14 mouse cellular contexts compared by ENCODE assay signal in genomic region chrX:75402668-75403067, GRCm38 (mm10). TPM values are rescaled to one million over a fixed set of nuclear protein-coding genes. Genes with fewer than 3 reads are reported as not detected.
DNase-seq lines count a peak whose midpoint lies in the region; ATAC-seq lines count a peak whose summit lies in the region.
"Had no signal": no experiment of that assay in that cellular context is flagged by ENCODE, and none has a peak within 500 bp of the region (broad histone marks: within the 10 kb centered on the region; RNA-seq: fewer than 3 reads in every experiment).

No protein-coding gene starts in this region.

- H3K27ac ChIP-seq in liver, embryonic 13.5 days = peak overlapping the region; percentile 75
- H3K27ac ChIP-seq: embryonic facial prominence, embryonic 10.5 days; hindbrain, embryonic 10.5 days had no signal

- no peak overlapping the region for H3K9ac ChIP-seq in liver, embryonic 13.5 days

- 22% methylated on average over 2 of the region's 2 CpGs for WGBS in liver, embryonic 13.5 days (ENCODE audit: insufficient replicate concordance)

- H3K4me1 ChIP-seq in liver, embryonic 13.5 days (replicated peaks) = peaks cover 20% of the 10 kb centered on the region
- H3K4me1 ChIP-seq: embryonic facial prominence, embryonic 10.5 days; hindbrain, embryonic 10.5 days had no signal

- H3K4me2 ChIP-seq in liver, embryonic 13.5 days = peak overlapping the region; percentile 5; the same call in 1 of the 2 replicates
- H3K4me2 ChIP-seq: midbrain, embryonic 11.5 days had no signal

- H3K9me3 ChIP-seq in liver, embryonic 13.5 days (replicated peaks) = no peaks in the 10 kb centered on the region
- H3K9me3 ChIP-seq: embryonic facial prominence, embryonic 10.5 days; hindbrain, embryonic 10.5 days had no signal

- no peaks in the 10 kb centered on the region; the same call in 1 of the 2 replicates for H3K36me3 ChIP-seq in liver, embryonic 13.5 days

- H3K4me3 ChIP-seq in liver, embryonic 13.5 days (replicated peaks) = no peak overlapping the region
- H3K4me3 ChIP-seq: embryonic facial prominence, embryonic 10.5 days; hindbrain, embryonic 10.5 days had no signal

- ATAC-seq in erythroblast, adult 5-6 weeks (replicated peaks; ENCODE audit: low FRiP score, poor library complexity, severe bottlenecking) = peak; percentile 99
- ATAC-seq in liver, embryonic 13.5 days (ENCODE audit: low read depth) = peak; percentile 94
- ATAC-seq in megakaryocyte-erythroid progenitor cell, adult 5-6 weeks (replicated peaks; ENCODE audit: low FRiP score, low TSS enrichment, poor library complexity, severe bottlenecking) = peak; percentile 86

- H3K27me3 ChIP-seq in liver, embryonic 13.5 days = no peaks in the 10 kb centered on the region
- H3K27me3 ChIP-seq: CH12.LX had no signal

- peak; percentile 6 to 52 for DNase-seq in kidney, postnatal 36 days
- DNase-seq in kidney, postnatal 14 days = no peak
- DNase-seq in liver, embryonic 13.5 days = peak; percentile 40
- DNase-seq in cerebellum, adult 8-10 months = no peak
- DNase-seq in Muller cell, postnatal 12 days (ENCODE audit: inconsistent ontology term) = no peak
- DNase-seq: cerebellum, postnatal 14 days; right cerebral cortex, postnatal 14 days; thymus, adult 18-20 months had no signal

RNA-seq across cellular contexts. Expression of gene Cmc4, which starts 13.7 kb away (rescaled TPM):
- total RNA-seq in erythroblast, adult 5-6 weeks (2015; ENCODE audit: low replicate concordance) = 172 and 187 TPM in 2 replicates
- 78.7 and 97.6 TPM in 2 replicates for total RNA-seq in erythroblast, adult 5-6 weeks (2017; ENCODE audit: low replicate concordance)
- 11.8 and 16.3 TPM in 2 replicates for polyA plus RNA-seq in liver, embryonic 13.5 days (2015; fragmentation: Nextera tagmentation; extraction: Ambion mirVana)
- 19.3 and 35.7 TPM in 2 replicates for total RNA-seq in megakaryocyte-erythroid progenitor cell, adult 5-6 weeks (2014; fragmentation: Nextera tagmentation)
- total RNA-seq in megakaryocyte-erythroid progenitor cell, adult 5-6 weeks (2017) = 9.0 and 25.6 TPM in 2 replicates

RNA-seq across cellular contexts. Expression of gene Mtcp1, which starts 13.7 kb away (rescaled TPM):
- 52.3 and 67.1 TPM in 2 replicates for total RNA-seq in erythroblast, adult 5-6 weeks (2015; ENCODE audit: low replicate concordance)
- total RNA-seq in erythroblast, adult 5-6 weeks (2017; ENCODE audit: low replicate concordance) = 104 and 116 TPM in 2 replicates
- 4.3 and 5.4 TPM in 2 replicates for polyA plus RNA-seq in liver, embryonic 13.5 days (2015; fragmentation: Nextera tagmentation; extraction: Ambion mirVana)
- total RNA-seq in megakaryocyte-erythroid progenitor cell, adult 5-6 weeks (2014; fragmentation: Nextera tagmentation) = 6.2 and 16.3 TPM in 2 replicates
- 7.4 and 14.3 TPM in 2 replicates for total RNA-seq in megakaryocyte-erythroid progenitor cell, adult 5-6 weeks (2017)

RNA-seq across cellular contexts. Expression of gene Brcc3, which starts 13.8 kb away (rescaled TPM):
- total RNA-seq in erythroblast, adult 5-6 weeks (2015; ENCODE audit: low replicate concordance) = 21.1 and 27.1 TPM in 2 replicates
- 26.3 and 36.5 TPM in 2 replicates for total RNA-seq in erythroblast, adult 5-6 weeks (2017; ENCODE audit: low replicate concordance)
- polyA plus RNA-seq in liver, embryonic 13.5 days (2015; fragmentation: Nextera tagmentation; extraction: Ambion mirVana) = 45.2 and 47.7 TPM in 2 replicates
- total RNA-seq in megakaryocyte-erythroid progenitor cell, adult 5-6 weeks (2014; fragmentation: Nextera tagmentation) = 40.1 and 40.2 TPM in 2 replicates
- total RNA-seq in megakaryocyte-erythroid progenitor cell, adult 5-6 weeks (2017) = 35.2 and 45.3 TPM in 2 replicates

RNA-seq across cellular contexts. Expression of gene F8, which starts 20.3 kb away (rescaled TPM):
- 5.9 and 9.4 TPM in 2 replicates for total RNA-seq in erythroblast, adult 5-6 weeks (2015; ENCODE audit: low replicate concordance)
- total RNA-seq in erythroblast, adult 5-6 weeks (2017; ENCODE audit: low replicate concordance) = 8.9 and 10.5 TPM in 2 replicates
- 1.3 and 1.8 TPM in 2 replicates for polyA plus RNA-seq in liver, embryonic 13.5 days (2015; fragmentation: Nextera tagmentation; extraction: Ambion mirVana)
- 3.1 and 7.6 TPM in 2 replicates for total RNA-seq in megakaryocyte-erythroid progenitor cell, adult 5-6 weeks (2014; fragmentation: Nextera tagmentation)
- total RNA-seq in megakaryocyte-erythroid progenitor cell, adult 5-6 weeks (2017) = 1.7 and 2.2 TPM in 2 replicates

RNA-seq across cellular contexts. Expression of gene Fundc2, which starts 20.5 kb away (rescaled TPM):
- total RNA-seq in erythroblast, adult 5-6 weeks (2015; ENCODE audit: low replicate concordance) = 33.9 and 52.6 TPM in 2 replicates
- 21.0 and 35.0 TPM in 2 replicates for total RNA-seq in erythroblast, adult 5-6 weeks (2017; ENCODE audit: low replicate concordance)
- polyA plus RNA-seq in liver, embryonic 13.5 days (2015; fragmentation: Nextera tagmentation; extraction: Ambion mirVana) = 33.3 and 49.3 TPM in 2 replicates
- 37.4 and 60.3 TPM in 2 replicates for total RNA-seq in megakaryocyte-erythroid progenitor cell, adult 5-6 weeks (2014; fragmentation: Nextera tagmentation)
- 76.6 and 114 TPM in 2 replicates for total RNA-seq in megakaryocyte-erythroid progenitor cell, adult 5-6 weeks (2017)

Comparison
In these comparisons a context has a peak if more than half of its experiments do, and no peak if none do; other contexts are left out.
1. DNase-seq: peak in kidney, postnatal 36 days (2 of 2) and liver, embryonic 13.5 days (single experiment); none in kidney, postnatal 14 days (single experiment), cerebellum, adult 8-10 months (single experiment) and Muller cell, postnatal 12 days (single experiment).
2. Peak in every context shown above with its lines, with median percentiles within 50 percentile points of each other: ATAC-seq.